Mouse (Mus musculus): ENCODE results near the gene Gm26965. TPM values are rescaled to one million over a fixed set of nuclear protein-coding genes. Genes with fewer than 3 reads are reported as not detected.

The Gm26965 gene
- 0.42 TPM in 1 of 2 replicates, not detected in the other for polyA plus RNA-seq (2014; fragmentation: Nextera tagmentation; extraction: Ambion mirVana)

- Histone ChIP-seq H3K4me3 (replicated peaks; ENCODE audit: low read depth, low read length) (peak within 1 kb of the TSS; percentile 75), H3K9ac (replicated peaks; ENCODE audit: low read length) (peak within 1 kb of the TSS; percentile 71), H3K27ac (replicated peaks; ENCODE audit: low read depth, low read length) (peak within 1 kb of the TSS; percentile 65), H3K4me2 (ENCODE audit: low read length) (peak within 1 kb of the TSS; percentile 58), H3K4me1 (ENCODE audit: control insufficient read depth, insufficient read depth, low read length) (peaks cover 8% of the 10 kb centered on the region), H3K36me3 (ENCODE audit: control insufficient read depth, insufficient read depth, low read length) (peaks cover 5% of the 10 kb centered on the region), H3K27me3 (ENCODE audit: control insufficient read depth, insufficient read depth, low read length) (no peaks in the 10 kb centered on the region), H3K9me3 (ENCODE audit: control insufficient read depth, low read length) (no peaks in the 10 kb centered on the region)
- peak; percentile 98 for ATAC-seq (ENCODE audit: low FRiP score, low TSS enrichment)
- WGBS: under 1% methylated on average over 27 of the region's 27 CpGs
- DNase-seq: peak; percentile 97
These were observed at the start of gene Gm26965, which contains the start of gene Zfp87 for GRCm38 (mm10) chr13:67525753-67526410. Gene Gm26965, minus strand, starts transcription at chr13:67526151. Gene Zfp87, minus strand, starts transcription at chr13:67526177.

DNA sequence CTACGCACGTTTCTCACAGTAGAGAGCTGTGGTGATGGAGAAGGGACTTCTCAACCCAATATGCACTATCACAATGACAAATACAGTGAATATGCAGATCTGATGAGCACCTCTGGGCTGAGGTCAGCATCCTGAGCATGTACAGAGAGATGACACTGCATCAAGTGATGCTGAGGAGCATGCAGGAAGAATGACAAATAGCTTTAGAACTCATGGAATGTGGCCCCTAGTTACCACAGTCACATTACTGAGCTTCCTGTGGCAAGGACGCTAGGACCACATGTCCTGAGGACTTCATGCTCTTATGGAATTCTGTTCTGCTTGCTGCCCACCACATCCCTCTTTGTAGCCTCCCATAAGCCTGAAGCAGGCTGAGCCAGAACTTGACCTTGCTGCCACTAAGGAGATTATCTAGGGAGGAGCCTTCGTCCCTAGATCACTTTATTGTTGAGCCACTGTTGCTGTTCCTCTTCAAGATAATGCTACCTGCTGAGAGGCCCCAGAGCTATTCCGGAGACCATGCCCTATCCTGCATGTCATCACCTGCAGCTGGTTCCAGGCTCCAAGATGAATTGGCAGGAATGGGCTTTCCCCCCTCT is 46.7 kb upstream of the Gm26965 start:
- DNase-seq (no peak), ATAC-seq (ENCODE audit: low FRiP score, low TSS enrichment) (no peak)
- Histone ChIP-seq H3K27me3 (ENCODE audit: control insufficient read depth, insufficient read depth, low read length) (no peaks in the 10 kb centered on the region), H3K4me3 (replicated peaks; ENCODE audit: low read depth, low read length) (no peak overlapping the region), H3K36me3 (ENCODE audit: control insufficient read depth, insufficient read depth, low read length) (no peaks in the 10 kb centered on the region), H3K4me2 (ENCODE audit: low read length) (no peak overlapping the region), H3K4me1 (ENCODE audit: control insufficient read depth, insufficient read depth, low read length) (no peaks in the 10 kb centered on the region), H3K9me3 (ENCODE audit: control insufficient read depth, low read length) (no peaks in the 10 kb centered on the region), H3K27ac (replicated peaks; ENCODE audit: low read depth, low read length) (no peak overlapping the region), H3K9ac (replicated peaks; ENCODE audit: low read length) (no peak overlapping the region)
- 73% methylated on average over 5 of the region's 5 CpGs for WGBS

DNA sequence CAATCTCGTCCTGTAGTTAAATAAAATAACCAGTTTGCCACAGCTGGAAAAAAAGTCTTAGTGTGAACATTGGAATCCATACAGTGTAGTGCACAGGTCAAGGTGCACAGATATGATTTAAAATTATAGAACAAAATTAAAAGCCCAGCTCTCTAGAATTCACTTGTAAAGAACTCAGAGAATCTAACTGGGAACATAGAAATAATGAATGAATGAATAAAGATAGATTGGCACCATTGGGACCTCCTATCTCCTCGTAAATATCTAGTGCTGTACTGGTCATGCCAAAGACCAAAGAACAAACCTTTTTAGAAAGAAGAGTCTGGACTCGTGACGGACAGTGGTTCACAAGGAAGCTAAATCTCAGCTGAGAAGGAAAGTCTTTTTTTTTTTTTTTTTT is 27.8 kb upstream of the Gm26965 start, which contains the start of gene Zfp748:
Zfp748 (minus strand) TSS at position 101 of the 400 bp plus-strand sequence.
- DNase-seq: no peak
- Histone ChIP-seq H3K27me3 (ENCODE audit: control insufficient read depth, insufficient read depth, low read length) (no peaks in the 10 kb centered on the region), H3K4me3 (replicated peaks; ENCODE audit: low read depth, low read length) (peak within 1 kb of the TSS; percentile 58), H3K9me3 (ENCODE audit: control insufficient read depth, low read length) (no peaks in the 10 kb centered on the region), H3K27ac (replicated peaks; ENCODE audit: low read depth, low read length) (peak within 1 kb of the TSS; percentile 67), H3K4me1 (ENCODE audit: control insufficient read depth, insufficient read depth, low read length) (peaks cover 10% of the 10 kb centered on the region), H3K4me2 (ENCODE audit: low read length) (peak within 1 kb of the TSS; percentile 82), H3K36me3 (ENCODE audit: control insufficient read depth, insufficient read depth, low read length) (no peaks in the 10 kb centered on the region), H3K9ac (replicated peaks; ENCODE audit: low read length) (peak within 1 kb of the TSS; percentile 69)
- 76% methylated on average over 4 of the region's 4 CpGs for WGBS
- no peak for ATAC-seq (ENCODE audit: low FRiP score, low TSS enrichment)

- H3K4me1 ChIP-seq (ENCODE audit: control insufficient read depth, insufficient read depth, low read length): peaks cover 10% of the 10 kb centered on the region
- peak overlapping the region; percentile 58 for H3K4me3 ChIP-seq (replicated peaks; ENCODE audit: low read depth, low read length)
- H3K9ac ChIP-seq (replicated peaks; ENCODE audit: low read length): peak overlapping the region; percentile 69
- ATAC-seq (ENCODE audit: low FRiP score, low TSS enrichment) (peak; percentile 98), DNase-seq (peak; percentile 96)
- under 1% methylated on average over 44 of the region's 44 CpGs for WGBS
- no peaks in the 10 kb centered on the region for H3K36me3 ChIP-seq (ENCODE audit: control insufficient read depth, insufficient read depth, low read length)
- H3K9me3 ChIP-seq (ENCODE audit: control insufficient read depth, low read length): no peaks in the 10 kb centered on the region
- H3K4me2 ChIP-seq (ENCODE audit: low read length): peak overlapping the region; percentile 82
- H3K27me3 ChIP-seq (ENCODE audit: control insufficient read depth, insufficient read depth, low read length): no peaks in the 10 kb centered on the region
- peak overlapping the region; percentile 67 for H3K27ac ChIP-seq (replicated peaks; ENCODE audit: low read depth, low read length)
These were observed 26.8 kb upstream of the Gm26965 start for GRCm38 (mm10) chr13:67552505-67553346.

GRCm38 (mm10) chr13:67545941-67546340 is 20.0 kb upstream of the Gm26965 start:
- Histone ChIP-seq H3K9me3 (ENCODE audit: control insufficient read depth, low read length) (0 out of 2 replicates have a peak, but pooled peaks cover 8% of the 10 kb centered on the region), H3K36me3 (ENCODE audit: control insufficient read depth, insufficient read depth, low read length) (peaks cover 39% of the 10 kb centered on the region), H3K4me3 (replicated peaks; ENCODE audit: low read depth, low read length) (no peak overlapping the region), H3K4me2 (ENCODE audit: low read length) (no peak overlapping the region), H3K9ac (replicated peaks; ENCODE audit: low read length) (no peak overlapping the region), H3K4me1 (ENCODE audit: control insufficient read depth, insufficient read depth, low read length) (no peaks in the 10 kb centered on the region), H3K27ac (replicated peaks; ENCODE audit: low read depth, low read length) (no peak overlapping the region), H3K27me3 (ENCODE audit: control insufficient read depth, insufficient read depth, low read length) (no peaks in the 10 kb centered on the region)
- 91% methylated on average over 1 of the region's 1 CpGs for WGBS
- DNase-seq: no peak
- no peak for ATAC-seq (ENCODE audit: low FRiP score, low TSS enrichment)

- Histone ChIP-seq H3K36me3 (ENCODE audit: control insufficient read depth, insufficient read depth, low read length) (no peaks in the 10 kb centered on the region), H3K4me2 (ENCODE audit: low read length) (no peak overlapping the region), H3K27me3 (ENCODE audit: control insufficient read depth, insufficient read depth, low read length) (no peaks in the 10 kb centered on the region), H3K4me3 (replicated peaks; ENCODE audit: low read depth, low read length) (no peak overlapping the region), H3K9me3 (ENCODE audit: control insufficient read depth, low read length) (no peaks in the 10 kb centered on the region), H3K4me1 (ENCODE audit: control insufficient read depth, insufficient read depth, low read length) (peaks cover 8% of the 10 kb centered on the region), H3K9ac (replicated peaks; ENCODE audit: low read length) (no peak overlapping the region), H3K27ac (replicated peaks; ENCODE audit: low read depth, low read length) (no peak overlapping the region)
- DNase-seq (no peak), ATAC-seq (ENCODE audit: low FRiP score, low TSS enrichment) (no peak)
- WGBS: 79% methylated on average over 3 of the region's 3 CpGs
These were observed 1.2 kb upstream of the Gm26965 start for GRCm38 (mm10) chr13:67527049-67527730.

DNA sequence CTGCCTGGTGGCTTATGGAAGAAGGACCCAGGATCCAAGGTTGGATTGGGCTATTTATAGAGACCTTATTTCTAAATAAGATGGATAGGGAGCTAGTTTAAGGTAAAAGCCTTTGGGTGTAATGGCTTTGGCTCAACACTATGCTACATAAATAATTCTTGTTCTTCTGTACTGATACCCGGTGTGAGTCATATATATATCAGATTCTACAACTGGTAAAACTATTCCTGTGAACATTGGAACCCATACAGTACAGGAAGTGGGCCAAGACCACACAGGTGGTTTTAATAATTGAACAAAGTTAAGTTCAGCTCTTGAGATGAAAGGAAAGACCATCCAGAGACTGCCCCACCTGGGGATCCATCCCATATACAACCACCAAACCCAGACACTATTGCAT is 25.0 kb downstream of the Gm26965 start:
- H3K4me1 ChIP-seq (ENCODE audit: control insufficient read depth, insufficient read depth, low read length): peaks cover 6% of the 10 kb centered on the region; the same call in 1 of the 2 replicates
- DNase-seq (no peak), ATAC-seq (ENCODE audit: low FRiP score, low TSS enrichment) (0 out of 2 replicates have a peak, but pooled peaks have one; percentile 41)
- no peak overlapping the region; the same call in 1 of the 2 replicates for H3K4me3 ChIP-seq (replicated peaks; ENCODE audit: low read depth, low read length)
- no peaks in the 10 kb centered on the region for H3K9me3 ChIP-seq (ENCODE audit: control insufficient read depth, low read length)
- no peak overlapping the region for H3K9ac ChIP-seq (replicated peaks; ENCODE audit: low read length)
- 86% methylated on average over 1 of the region's 1 CpGs for WGBS
- H3K27ac ChIP-seq (replicated peaks; ENCODE audit: low read depth, low read length): no peak overlapping the region
- H3K36me3 ChIP-seq (ENCODE audit: control insufficient read depth, insufficient read depth, low read length): no peaks in the 10 kb centered on the region
- H3K4me2 ChIP-seq (ENCODE audit: low read length): no peak overlapping the region
- H3K27me3 ChIP-seq (ENCODE audit: control insufficient read depth, insufficient read depth, low read length): no peaks in the 10 kb centered on the region
